Mouse (Mus musculus): Measurements from ENCODE around the gene Msh6. TPM values are rescaled to one million over a fixed set of nuclear protein-coding genes. Genes with fewer than 3 reads are reported as not detected.
A peak's percentile ranks its signal among the peaks of the same experiment; 100 is the strongest.
"Not testable (repeated sequence)": the region's sequence is repeated elsewhere in the genome, so short reads cannot be mapped to it uniquely, and the experiment has no call there.

Msh6 gene
- total RNA-seq, 2 experiments from 2014 or later, result 15.2 to 21.4 TPM

- not testable (repeated sequence) for ATAC-seq (replicated peaks; ENCODE audit: low FRiP score, poor library complexity, severe bottlenecking)
These were observed 2.1 kb downstream of the Msh6 start for GRCm38 (mm10) chr17:87976927-87977326.

GRCm38 (mm10) chr17:87979696-87980095 is 4.8 kb downstream of the Msh6 start:
- ATAC-seq (replicated peaks; ENCODE audit: low FRiP score, poor library complexity, severe bottlenecking), result not testable (repeated sequence)

GRCm38 (mm10) chr17:87982112-87982511 is 7.2 kb downstream of the Msh6 start:
- no peak for ATAC-seq (replicated peaks; ENCODE audit: low FRiP score, poor library complexity, severe bottlenecking)

GRCm38 (mm10) chr17:87983313-87983712 is 8.5 kb downstream of the Msh6 start:
- ATAC-seq (replicated peaks; ENCODE audit: low FRiP score, poor library complexity, severe bottlenecking), result no peak

GRCm38 (mm10) chr17:87984440-87985214 is 9.8 kb downstream of the Msh6 start:
- no peak for ATAC-seq (replicated peaks; ENCODE audit: low FRiP score, poor library complexity, severe bottlenecking)

GRCm38 (mm10) chr17:87985916-87986315 is 11.1 kb downstream of the Msh6 start:
- ATAC-seq (replicated peaks; ENCODE audit: low FRiP score, poor library complexity, severe bottlenecking), result no peak

- ATAC-seq (replicated peaks; ENCODE audit: low FRiP score, poor library complexity, severe bottlenecking), result no peak
These were observed 12.6 kb downstream of the Msh6 start for GRCm38 (mm10) chr17:87987507-87987906.

- ATAC-seq (replicated peaks; ENCODE audit: low FRiP score, poor library complexity, severe bottlenecking), result no peak
These were observed 17.3 kb downstream of the Msh6 start for GRCm38 (mm10) chr17:87992154-87992553.

GRCm38 (mm10) chr17:87993338-87993737 is 18.5 kb downstream of the Msh6 start:
- ATAC-seq (replicated peaks; ENCODE audit: low FRiP score, poor library complexity, severe bottlenecking), result no peak

- ATAC-seq (replicated peaks; ENCODE audit: low FRiP score, poor library complexity, severe bottlenecking), result no peak
These were observed 22.9 kb downstream of the Msh6 start for GRCm38 (mm10) chr17:87997808-87998207.

- no peak for ATAC-seq (replicated peaks; ENCODE audit: low FRiP score, poor library complexity, severe bottlenecking)
These were observed 30.0 kb downstream of the Msh6 start for GRCm38 (mm10) chr17:88004892-88005291.

GRCm38 (mm10) chr17:88006956-88007355 is 32.1 kb downstream of the Msh6 start:
- no peak for ATAC-seq (replicated peaks; ENCODE audit: low FRiP score, poor library complexity, severe bottlenecking)

- no peak for ATAC-seq (replicated peaks; ENCODE audit: low FRiP score, poor library complexity, severe bottlenecking)
These were observed 39.6 kb downstream of the Msh6 start for GRCm38 (mm10) chr17:88014456-88014855.

- ATAC-seq (replicated peaks; ENCODE audit: low FRiP score, poor library complexity, severe bottlenecking), result not testable (repeated sequence)
These were observed 41.2 kb downstream of the Msh6 start for GRCm38 (mm10) chr17:88016027-88016426.

GRCm38 (mm10) chr17:88023924-88024323 is 49.1 kb downstream of the Msh6 start:
- no peak for ATAC-seq (replicated peaks; ENCODE audit: low FRiP score, poor library complexity, severe bottlenecking)

GRCm38 (mm10) chr17:88025227-88025626 is 50.4 kb downstream of the Msh6 start:
- ATAC-seq (replicated peaks; ENCODE audit: low FRiP score, poor library complexity, severe bottlenecking), result no peak

GRCm38 (mm10) chr17:88029194-88029970 is 54.5 kb downstream of the Msh6 start:
- ATAC-seq (replicated peaks; ENCODE audit: low FRiP score, poor library complexity, severe bottlenecking), result no peak

- no peak for ATAC-seq (replicated peaks; ENCODE audit: low FRiP score, poor library complexity, severe bottlenecking)
These were observed 56.9 kb downstream of the Msh6 start for GRCm38 (mm10) chr17:88031755-88032154.

- peak; percentile 55; the same call in 1 of the 2 replicates for ATAC-seq (replicated peaks; ENCODE audit: low FRiP score, poor library complexity, severe bottlenecking)
These were observed 59.6 kb downstream of the Msh6 start for GRCm38 (mm10) chr17:88034418-88034817.
